Comparison of ENCODE assay signal across 12 mouse cellular contexts in genomic region chr15:93579899-93580298, GRCm38 (mm10). TPM values are rescaled to one million over a fixed set of nuclear protein-coding genes. Genes with fewer than 3 reads are reported as not detected.
DNase-seq lines count a peak whose midpoint lies in the region; ATAC-seq lines count a peak whose summit lies in the region.
"Had no signal": no experiment of that assay in that cellular context is flagged by ENCODE, and none has a peak within 500 bp of the region (broad histone marks: within the 10 kb centered on the region; RNA-seq: fewer than 3 reads in every experiment).

No protein-coding gene starts in this region.

- no peaks in the 10 kb centered on the region for H3K4me1 ChIP-seq in midbrain, embryonic 11.5 days (ENCODE audit: control insufficient read depth, insufficient read depth, low read length)
- H3K4me1 ChIP-seq in midbrain, embryonic 15.5 days: no peaks in the 10 kb centered on the region
- H3K4me1 ChIP-seq: liver, embryonic 15.5 days; neural tube, embryonic 12.5 days had no signal

- H3K4me2 ChIP-seq in midbrain, embryonic 11.5 days: no peak overlapping the region
- H3K4me2 ChIP-seq in midbrain, embryonic 15.5 days: no peak overlapping the region
- H3K4me2 ChIP-seq: embryonic facial prominence, embryonic 15.5 days; liver, embryonic 15.5 days; neural tube, embryonic 12.5 days had no signal

- no peak for DNase-seq in frontal cortex, postnatal 10 days (ENCODE audit: low spot score in 2 of 2)
- DNase-seq in midbrain, embryonic 11.5 days (ENCODE audit: low spot score, missing footprints): peak; percentile 78
- peak; percentile 65 for DNase-seq in kidney, postnatal 10 days
- peak; percentile 39 for DNase-seq in retina, embryonic 14.5 days (ENCODE audit: low spot score)
- DNase-seq in c-Kit-positive CD71-positive TER-119-positive erythroid progenitor cells, embryonic 14.5 days (ENCODE audit: low spot score): no peak
- DNase-seq: adrenal gland, postnatal 36 days had no signal

- ATAC-seq in frontal cortex, adult (ENCODE audit: low TSS enrichment): peak; percentile 28; the same call in 1 of the 2 replicates
- no peak for ATAC-seq in midbrain, embryonic 11.5 days (ENCODE audit: low FRiP score)
- ATAC-seq in midbrain, embryonic 15.5 days (replicated peaks): no peak
- ATAC-seq in megakaryocyte-erythroid progenitor cell, adult 5-6 weeks (replicated peaks; ENCODE audit: low FRiP score, low TSS enrichment, poor library complexity, severe bottlenecking): no peak

- no peaks in the 10 kb centered on the region for H3K9me3 ChIP-seq in midbrain, embryonic 11.5 days (ENCODE audit: control insufficient read depth, low read length)
- no peaks in the 10 kb centered on the region for H3K9me3 ChIP-seq in midbrain, embryonic 15.5 days
- H3K9me3 ChIP-seq: embryonic facial prominence, embryonic 15.5 days had no signal

- WGBS in midbrain, embryonic 11.5 days: 51% methylated on average over 9 of the region's 9 CpGs
- 43% methylated on average over 9 of the region's 9 CpGs for WGBS in midbrain, embryonic 15.5 days

- no peaks in the 10 kb centered on the region for H3K36me3 ChIP-seq in midbrain, embryonic 11.5 days (ENCODE audit: control insufficient read depth, insufficient read depth, low read length)
- no peaks in the 10 kb centered on the region for H3K36me3 ChIP-seq in midbrain, embryonic 15.5 days (replicated peaks)
- H3K36me3 ChIP-seq: neural tube, embryonic 12.5 days had no signal

- H3K27me3 ChIP-seq in midbrain, embryonic 11.5 days (ENCODE audit: control insufficient read depth, insufficient read depth, low read length): no peaks in the 10 kb centered on the region
- H3K27me3 ChIP-seq in midbrain, embryonic 15.5 days (replicated peaks): no peaks in the 10 kb centered on the region
- H3K27me3 ChIP-seq: embryonic facial prominence, embryonic 15.5 days; liver, embryonic 15.5 days; neural tube, embryonic 12.5 days had no signal

- no peak overlapping the region for H3K27ac ChIP-seq in midbrain, embryonic 11.5 days (ENCODE audit: low read depth, low read length)
- H3K27ac ChIP-seq in midbrain, embryonic 15.5 days: no peak overlapping the region
- H3K27ac ChIP-seq: embryonic facial prominence, embryonic 15.5 days; liver, embryonic 15.5 days; neural tube, embryonic 12.5 days had no signal

- no peak overlapping the region for H3K9ac ChIP-seq in midbrain, embryonic 11.5 days (ENCODE audit: low read length)
- H3K9ac ChIP-seq in midbrain, embryonic 15.5 days: no peak overlapping the region
- H3K9ac ChIP-seq: embryonic facial prominence, embryonic 15.5 days; liver, embryonic 15.5 days; neural tube, embryonic 12.5 days had no signal

- H3K4me3 ChIP-seq in midbrain, embryonic 11.5 days (ENCODE audit: low read depth, low read length): no peak overlapping the region
- H3K4me3 ChIP-seq in midbrain, embryonic 15.5 days: no peak overlapping the region
- H3K4me3 ChIP-seq: embryonic facial prominence, embryonic 15.5 days; liver, embryonic 15.5 days; neural tube, embryonic 12.5 days had no signal

RNA-seq across cellular contexts. Expression of gene Prickle1, which starts 15.8 kb away (rescaled TPM):
- 16.1 and 16.8 TPM in 2 replicates for polyA plus RNA-seq in midbrain, embryonic 11.5 days (2014; fragmentation: Nextera tagmentation; extraction: Ambion mirVana)
- 12.9 and 13.4 TPM in 2 replicates for polyA plus RNA-seq in midbrain, embryonic 15.5 days (2015; fragmentation: Nextera tagmentation; extraction: Ambion mirVana)
- total RNA-seq in megakaryocyte-erythroid progenitor cell, adult 5-6 weeks (2014; fragmentation: Nextera tagmentation): 1.4 and 4.0 TPM in 2 replicates
- total RNA-seq in megakaryocyte-erythroid progenitor cell, adult 5-6 weeks (2017): 4.3 and 4.7 TPM in 2 replicates

Comparison
In these comparisons a context has a peak if more than half of its experiments do, and no peak if none do; other contexts are left out.
1. DNase-seq: peak in midbrain, embryonic 11.5 days (single experiment), kidney, postnatal 10 days (single experiment) and retina, embryonic 14.5 days (single experiment); none in frontal cortex, postnatal 10 days (0 of 2) and c-Kit-positive CD71-positive TER-119-positive erythroid progenitor cells, embryonic 14.5 days (single experiment).